Mouse (Mus musculus): ENCODE data around the gene Sdhaf2. TPM values are rescaled to one million over a fixed set of nuclear protein-coding genes. Genes with fewer than 3 reads are reported as not detected.

The Sdhaf2 gene
- total RNA-seq, 2 experiments from 2014 or later: 52.2 to 56.1 TPM

DNA sequence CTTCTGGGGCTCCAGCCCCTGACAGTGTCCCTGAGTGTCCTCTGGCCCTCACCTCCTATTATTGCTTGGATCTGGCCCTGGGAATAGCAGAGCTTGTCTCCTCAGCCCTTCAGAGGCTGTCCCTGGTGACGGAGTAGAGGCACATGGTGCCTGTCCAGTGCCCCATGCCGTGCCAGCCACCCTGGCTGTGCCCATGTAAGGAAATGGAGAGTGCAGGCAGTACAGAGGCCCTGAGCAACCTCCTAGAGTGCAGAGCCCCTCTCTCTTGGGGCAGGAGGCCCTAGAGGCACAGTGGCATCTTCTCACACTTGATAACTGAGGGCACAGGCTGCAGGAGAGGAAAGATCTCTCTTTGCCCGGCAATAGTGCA is 70.5 kb downstream of the Sdhaf2 start:
- Histone ChIP-seq H3K27ac (no peak overlapping the region), H3K4me3 (no peak overlapping the region)
- no peak for DNase-seq (ENCODE audit: extremely low spot score in 1 of 2, low spot score in 2 of 2)
- intact Hi-C loops (cut with DNase I): no loop called here
- no peak for TF ChIP-seq CTCF (IDR thresholded peaks at IDR 0.05)

DNA sequence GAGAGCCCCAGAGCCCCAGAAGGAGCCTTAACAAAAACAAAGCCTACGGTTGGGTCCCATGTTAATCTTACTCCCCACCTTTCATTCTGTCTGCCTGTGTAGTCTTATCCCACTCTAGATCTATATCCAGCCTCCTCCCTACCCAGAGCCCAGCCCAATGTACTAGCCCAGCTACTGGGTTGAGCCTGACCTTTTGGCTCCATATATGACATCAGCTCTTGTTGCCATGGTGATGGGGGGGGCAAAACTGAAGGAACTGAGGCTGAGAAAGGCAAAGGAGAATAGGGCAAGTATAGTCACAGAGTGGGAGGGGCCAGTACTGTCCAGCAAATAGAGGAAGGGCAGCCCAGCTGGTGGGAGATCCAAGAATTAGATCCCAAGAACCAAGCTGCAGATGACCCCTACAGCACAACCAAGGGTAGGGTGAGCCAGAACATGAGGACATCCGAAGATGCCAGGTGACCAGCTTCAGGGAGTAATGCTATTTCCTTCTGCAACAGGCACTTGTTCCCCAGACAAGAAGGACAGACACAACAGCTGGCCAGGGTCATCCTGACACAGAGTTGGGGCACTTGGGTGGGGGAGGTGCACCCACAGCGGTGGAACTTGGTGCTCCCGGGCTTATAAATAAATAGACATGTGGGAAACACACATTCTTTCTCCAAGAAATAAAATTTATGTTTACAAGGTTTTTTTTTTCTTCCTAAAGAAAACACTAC is 71.1 kb downstream of the Sdhaf2 start:
- intact Hi-C loops (cut with DNase I): no loop called here
- no peak for DNase-seq (ENCODE audit: extremely low spot score in 1 of 2, low spot score in 2 of 2)
- no peak for TF ChIP-seq CTCF (IDR thresholded peaks at IDR 0.05)
- Histone ChIP-seq H3K27ac (no peak overlapping the region), H3K4me3 (no peak overlapping the region)

Other genes starting within 250 kb of the Sdhaf2 start
- 10 to 100 TPM; 93.7 to 95.4 TPM for gene Dagla, start 221.3 kb downstream of the Sdhaf2 start, total RNA-seq (2021)
- 100 to 1,000 TPM; 326 to 329 TPM for gene Syt7, start 137.1 kb downstream of the Sdhaf2 start, total RNA-seq (2021)
- gene Lrrc10b, start 68.7 kb downstream of the Sdhaf2 start, total RNA-seq (2021): 10 to 100 TPM in 1 of 2 experiments, 1 to 10 TPM in 1; 6.9 to 15.8 TPM
- gene Ppp1r32, start 43.2 kb downstream of the Sdhaf2 start, total RNA-seq (2021): 1 to 10 TPM in 1 of 2 experiments, under 1 TPM in 1; 0.61 to 1.3 TPM
- gene Cpsf7, start 876 bp downstream of the Sdhaf2 start, total RNA-seq (2021): 10 to 100 TPM; 77.4 to 82.5 TPM
- 10 to 100 TPM; 12.3 to 12.7 TPM for gene Tmem216, start 30.1 kb upstream of the Sdhaf2 start, total RNA-seq (2021)
- 10 to 100 TPM; 12.7 to 12.8 TPM for gene Cyb561a3, start 51.0 kb upstream of the Sdhaf2 start, total RNA-seq (2021)
- gene Tmem138, start 51.2 kb upstream of the Sdhaf2 start, total RNA-seq (2021): 10 to 100 TPM; 12.2 to 13.8 TPM
- 100 to 1,000 TPM; 191 to 206 TPM for gene Ddb1, start 79.2 kb upstream of the Sdhaf2 start, total RNA-seq (2021)
- 10 to 100 TPM; 16.6 to 17.7 TPM for gene Tkfc, start 79.5 kb upstream of the Sdhaf2 start, total RNA-seq (2021)
- under 1 TPM; 0.43 to 0.65 TPM for gene Vwce, start 108.1 kb upstream of the Sdhaf2 start, total RNA-seq (2021)
- gene Pga5, start 151.9 kb upstream of the Sdhaf2 start, total RNA-seq (2021): not detected
- gene Vps37c, start 162.6 kb upstream of the Sdhaf2 start, total RNA-seq (2021): 10 to 100 TPM; 21.6 to 24.4 TPM
- gene Cd5, start 212.9 kb upstream of the Sdhaf2 start, total RNA-seq (2021): under 1 TPM; 0.16 to 0.37 TPM

Data from left cerebral cortex, adult 2 months (tissue).